Mouse (Mus musculus): ENCODE data around the gene Cpa1.

GRCm38 (mm10) chr6:30654932-30655331 lies 15.9 kb downstream of the Cpa1 start:
- TF ChIP-seq CTCF (IDR thresholded peaks at IDR 0.05; ENCODE audit: low read depth, low read length) (no peak), GATA1 (IDR thresholded peaks at IDR 0.05; ENCODE audit: borderline replicate concordance, low read length) (no peak), POLR2AphosphoS5 (IDR thresholded peaks at IDR 0.05; ENCODE audit: insufficient replicate concordance, low read depth, low read length) (no peak), GATA2 (IDR thresholded peaks at IDR 0.05; ENCODE audit: borderline replicate concordance, low read depth, low read length) (no peak), TAL1 (conservative IDR thresholded peaks at IDR 0.05; ENCODE audit: low read depth, low read length) (no peak)

Measured in G1E (cell line).